Mouse (Mus musculus) midbrain, embryonic 13.5 days (tissue): ENCODE measurements around the gene Fam110a. TPM values are rescaled to one million over a fixed set of nuclear protein-coding genes. Genes with fewer than 3 reads are reported as not detected.
A peak's percentile ranks its signal among the peaks of the same experiment; 100 is the strongest.

Experiments used
- ATAC-seq: fragments of 200-750 bp; cut with Nextera tagmentation; 2 replicates; pipeline ENCODE4 v1.8.0; 2017; ENCODE audit warnings: mild to moderate bottlenecking, moderate TSS enrichment, moderate library complexity
- H3K27ac ChIP-seq: fragments of 300-500 bp; sonication (generic); 2 replicates; pipeline ENCODE4 v1.5.1; 2015; ENCODE audit warnings: inconsistent platforms, mild to moderate bottlenecking, moderate library complexity
- H3K27me3 ChIP-seq: fragments of 300-500 bp; sonication (generic); 2 replicates; pipeline ENCODE4 v1.6.1; 2015; ENCODE audit warnings: mild to moderate bottlenecking, inconsistent platforms
- H3K36me3 ChIP-seq: fragments of 300-500 bp; sonication (generic); 2 replicates; pipeline ENCODE4 v1.6.1; 2015; ENCODE audit warnings: mild to moderate bottlenecking, inconsistent platforms
- H3K4me1 ChIP-seq: fragments of 300-500 bp; sonication (generic); replicated peaks from 2 replicates; pipeline ENCODE4 v1.6.1; 2015; ENCODE audit warnings: inconsistent platforms
- H3K4me2 ChIP-seq: fragments of 300-500 bp; sonication (generic); replicated peaks from 2 replicates; pipeline ENCODE4 v1.6.1; 2015; ENCODE audit warnings: moderate library complexity, mild to moderate bottlenecking, inconsistent platforms
- H3K4me3 ChIP-seq: fragments of 300-500 bp; sonication (generic); replicated peaks from 2 replicates; pipeline ENCODE4 v1.5.1; 2015; ENCODE audit warnings: mild to moderate bottlenecking, inconsistent platforms
- H3K9ac ChIP-seq: fragments of 300-500 bp; sonication (generic); replicated peaks from 2 replicates; pipeline ENCODE4 v1.6.1; 2015; ENCODE audit warnings: mild to moderate bottlenecking, inconsistent platforms
- H3K9me3 ChIP-seq: fragments of 300-500 bp; sonication (generic); 2 replicates; pipeline ENCODE4 v1.6.1; 2016; ENCODE audit warnings: mild to moderate bottlenecking, inconsistent platforms
- WGBS: fragments of 180-500 bp; shearing (Covaris S2); methylation state at CpG from one replicate; pipeline ENCODE4 v1.1.7; 2015; 5-methylcytosine and 5-hydroxymethylcytosine counted together
- polyA plus RNA-seq: library from polyadenylated mRNA; unstranded; fragments of >200 nt; fragmentation: Nextera tagmentation; extraction: Ambion mirVana; gene quantifications from 2 replicates; pipeline ENCODE4 v1.2.1, GENCODE M21; 2015

The Fam110a gene
- 97.0 and 97.3 TPM in 2 replicates for polyA plus RNA-seq

DNA sequence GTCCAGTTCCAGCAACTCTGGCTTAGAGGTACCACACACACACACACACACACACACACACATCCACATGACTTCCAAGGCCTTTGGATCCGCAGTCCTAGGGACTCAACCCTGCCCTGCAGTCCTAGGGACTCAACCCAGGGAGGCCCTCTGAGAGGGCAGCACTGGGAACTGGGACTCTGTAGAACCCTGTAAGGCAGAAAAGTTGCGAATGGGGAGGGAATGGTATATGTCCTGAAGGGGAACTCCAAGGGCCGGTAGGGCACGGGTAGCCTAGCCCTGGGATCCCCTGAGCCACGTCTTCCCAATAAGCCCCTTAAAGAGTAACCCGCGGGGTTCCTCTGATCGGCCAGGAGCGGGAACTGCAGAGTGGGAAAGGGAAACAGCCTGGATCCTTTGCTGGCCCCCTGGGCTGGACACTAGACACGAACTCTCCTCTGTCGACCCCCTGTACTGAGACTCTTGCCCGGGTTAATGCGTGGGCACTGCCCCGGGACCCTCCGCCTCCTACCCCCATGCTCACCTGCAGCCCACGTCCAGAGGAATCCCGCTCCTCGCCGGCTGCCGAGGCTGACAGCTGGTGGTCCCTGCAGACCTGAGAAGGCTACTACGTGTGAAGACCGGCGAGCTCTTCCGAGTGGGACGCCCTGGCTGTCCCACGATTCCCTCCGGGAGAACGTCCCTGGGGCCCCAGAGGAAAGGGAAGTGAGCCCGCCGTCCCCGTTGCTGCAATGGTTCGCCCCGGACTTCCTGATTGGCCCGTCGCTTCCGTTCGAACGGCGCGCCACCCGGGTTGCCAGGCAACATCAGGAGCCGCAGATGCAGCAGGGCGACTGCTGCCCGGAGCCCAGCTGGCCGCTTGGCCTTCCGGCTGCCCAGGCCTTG lies at the start of gene Fam110a:
Gene Fam110a, minus strand, starts transcription at position 750 of the 885 bp plus-strand sequence.
- peak within 1 kb of the TSS; percentile 68 for H3K27ac ChIP-seq
- no peaks in the 10 kb centered on the region for H3K9me3 ChIP-seq
- H3K27me3 ChIP-seq = no peaks in the 10 kb centered on the region
- H3K9ac ChIP-seq = peak within 1 kb of the TSS; percentile 87
- WGBS = under 1% methylated on average over 46 of the region's 46 CpGs
- ATAC-seq = peak; percentile 92
- H3K36me3 ChIP-seq = no peaks in the 10 kb centered on the region
- peak within 1 kb of the TSS; percentile 79 for H3K4me2 ChIP-seq
- peaks cover 51% of the 10 kb centered on the region for H3K4me1 ChIP-seq
- H3K4me3 ChIP-seq = peak within 1 kb of the TSS; percentile 77

DNA sequence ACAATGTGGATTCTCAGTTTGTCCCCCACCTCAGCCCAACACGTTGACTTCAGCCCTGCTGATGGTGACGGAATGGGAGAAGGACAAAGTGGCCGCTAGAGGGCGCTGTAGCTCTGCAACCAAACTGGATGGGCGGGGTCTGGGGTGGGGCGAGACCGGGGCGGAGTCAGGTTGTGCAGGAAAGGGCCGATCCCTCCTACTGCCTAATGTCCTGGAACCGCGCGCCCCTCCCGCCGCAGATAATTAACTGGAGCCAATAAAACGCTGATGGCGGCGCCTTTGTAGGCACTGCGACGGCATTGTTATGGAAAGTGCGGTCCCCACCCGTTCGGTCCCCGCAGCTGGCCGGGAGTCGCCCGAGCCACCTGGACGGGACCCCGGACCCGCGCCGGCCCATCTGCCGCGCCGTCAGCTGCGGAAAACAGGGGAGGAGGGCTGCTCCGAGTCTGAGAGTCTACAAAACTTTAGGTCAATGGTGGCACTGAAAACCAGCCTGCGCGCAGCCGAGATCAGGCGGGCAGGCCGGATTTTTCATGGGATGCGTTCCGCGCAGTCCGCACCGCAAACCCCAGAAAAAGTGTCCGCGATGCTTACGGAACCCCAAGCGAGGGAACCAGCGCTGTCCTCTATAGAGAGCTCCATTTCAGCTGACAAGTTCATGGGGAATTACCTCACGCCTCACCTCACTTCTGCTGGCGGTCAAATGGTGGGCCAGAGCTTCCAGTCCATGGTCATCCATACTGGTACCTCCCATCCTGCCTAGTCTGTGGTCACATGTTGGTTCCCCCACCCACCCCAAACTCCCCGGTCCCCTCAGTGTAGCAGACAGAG lies 49.4 kb upstream of the Fam110a start:
- H3K36me3 ChIP-seq = no peaks in the 10 kb centered on the region
- peak overlapping the region; percentile 84 for H3K4me2 ChIP-seq
- H3K9me3 ChIP-seq = no peaks in the 10 kb centered on the region
- peak; percentile 91 for ATAC-seq
- H3K27ac ChIP-seq = peak overlapping the region; percentile 86
- peaks cover 48% of the 10 kb centered on the region for H3K27me3 ChIP-seq
- H3K4me1 ChIP-seq = peaks cover 22% of the 10 kb centered on the region
- under 1% methylated on average over 54 of the region's 54 CpGs for WGBS
- peak overlapping the region; percentile 61 for H3K4me3 ChIP-seq
- peak overlapping the region; percentile 69 for H3K9ac ChIP-seq

DNA sequence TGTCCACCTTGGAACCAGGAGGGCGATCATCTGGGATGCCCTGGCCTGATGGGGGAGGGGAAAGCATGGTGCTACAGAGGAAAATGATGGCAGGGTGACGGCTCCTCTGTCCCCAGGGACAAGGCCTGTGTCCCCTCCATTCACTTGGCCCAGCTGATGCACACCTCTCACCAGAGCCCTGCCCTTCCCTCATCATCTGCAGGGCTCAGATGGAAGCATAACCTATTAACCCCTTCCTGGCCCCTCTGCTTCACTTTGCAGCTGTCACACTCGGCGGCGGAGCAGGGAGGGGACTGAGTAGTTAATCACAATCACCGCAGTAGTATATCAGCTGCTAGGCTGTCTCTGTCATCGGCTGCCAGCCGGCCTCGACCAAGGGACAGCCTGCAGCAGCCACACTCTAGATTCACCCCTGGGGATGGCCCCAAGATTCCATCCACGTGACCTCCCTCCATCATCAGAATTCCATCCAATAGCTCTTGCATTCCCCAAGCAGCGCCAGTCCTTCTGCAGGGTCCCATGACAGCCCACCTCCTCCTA lies 44.9 kb upstream of the Fam110a start:
- Histone ChIP-seq H3K4me3 (no peak overlapping the region), H3K9ac (no peak overlapping the region), H3K27ac (no peak overlapping the region), H3K36me3 (no peaks in the 10 kb centered on the region), H3K4me1 (peaks cover 19% of the 10 kb centered on the region), H3K4me2 (no peak overlapping the region; the same call in 1 of the 2 replicates), H3K9me3 (peaks cover 6% of the 10 kb centered on the region; the same call in 1 of the 2 replicates), H3K27me3 (peaks cover 18% of the 10 kb centered on the region)
- ATAC-seq = 0 out of 2 replicates have a peak, but pooled peaks have one; percentile 22
- WGBS = 30% methylated on average over 11 of the region's 11 CpGs

DNA sequence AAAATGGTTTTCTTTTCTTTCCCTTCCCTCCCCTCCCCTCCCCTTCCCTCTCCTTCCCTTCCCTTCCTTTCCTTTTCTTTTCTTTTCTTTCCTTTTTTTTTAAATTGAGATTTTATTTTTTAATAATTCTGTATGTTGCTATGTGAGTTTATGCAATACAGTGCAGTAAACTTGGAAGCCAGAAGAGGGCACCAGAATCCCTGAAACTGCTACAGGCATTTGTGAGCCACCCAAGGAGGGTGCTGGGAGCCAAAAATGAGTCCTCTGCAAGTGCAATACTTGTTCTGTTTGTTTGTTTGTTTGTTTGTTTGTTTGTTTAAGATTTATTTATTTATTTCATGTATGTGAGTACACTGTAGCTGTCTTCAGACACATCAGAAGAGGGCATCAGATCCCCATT lies 42.0 kb upstream of the Fam110a start:
- H3K4me3 ChIP-seq = no peak overlapping the region
- H3K27me3 ChIP-seq = no peaks in the 10 kb centered on the region
- ATAC-seq = no peak
- peaks cover 6% of the 10 kb centered on the region; the same call in 1 of the 2 replicates for H3K9me3 ChIP-seq
- no peak overlapping the region for H3K27ac ChIP-seq
- no peaks in the 10 kb centered on the region for H3K36me3 ChIP-seq
- peaks cover 12% of the 10 kb centered on the region for H3K4me1 ChIP-seq
- no peak overlapping the region for H3K4me2 ChIP-seq
- H3K9ac ChIP-seq = no peak overlapping the region

DNA sequence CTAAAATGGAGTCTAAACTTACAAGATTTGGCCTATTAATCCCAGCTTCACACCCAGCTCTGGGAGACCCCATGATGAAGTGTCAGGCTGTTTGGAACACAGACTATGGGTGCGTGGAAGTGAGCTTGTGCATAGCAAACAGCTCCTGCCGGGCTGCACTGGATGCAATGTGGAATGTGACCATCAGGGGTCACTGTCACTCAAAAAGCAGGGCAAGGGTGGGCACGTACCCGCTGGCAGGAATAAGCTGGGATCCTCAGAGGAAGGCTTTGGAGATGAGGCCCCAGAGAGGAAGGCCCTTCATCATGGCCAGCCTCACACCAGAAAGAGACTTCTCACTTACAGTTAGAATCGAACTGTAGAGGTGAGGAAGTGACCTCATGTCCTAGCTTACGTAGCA lies 40.2 kb upstream of the Fam110a start:
- H3K9ac ChIP-seq = no peak overlapping the region
- no peak overlapping the region for H3K4me2 ChIP-seq
- H3K4me1 ChIP-seq = peaks cover 18% of the 10 kb centered on the region
- peaks cover 6% of the 10 kb centered on the region; the same call in 1 of the 2 replicates for H3K9me3 ChIP-seq
- no peak overlapping the region for H3K4me3 ChIP-seq
- ATAC-seq = peak; percentile 67
- H3K27ac ChIP-seq = no peak overlapping the region
- 21% methylated on average over 6 of the region's 6 CpGs for WGBS
- H3K27me3 ChIP-seq = no peaks in the 10 kb centered on the region
- no peaks in the 10 kb centered on the region for H3K36me3 ChIP-seq

DNA sequence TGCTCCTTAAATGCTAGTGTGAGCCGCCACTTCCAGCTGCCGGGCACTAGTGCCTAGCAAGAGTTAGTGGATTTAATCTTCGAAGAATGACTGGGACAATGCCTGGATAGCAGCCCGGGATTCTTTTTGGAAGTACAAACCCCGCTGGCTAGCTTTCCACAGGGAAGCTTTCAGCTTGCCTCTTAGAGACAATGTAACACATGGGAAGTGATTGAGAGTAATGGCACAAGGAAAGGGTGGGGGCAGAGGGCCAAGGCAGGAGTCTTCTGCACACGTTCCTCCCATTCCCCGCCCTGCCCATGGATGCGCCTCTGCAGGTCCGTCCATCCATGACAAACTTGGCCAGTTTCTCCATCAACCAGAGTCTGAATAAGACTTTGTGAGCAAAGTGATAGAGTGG lies 36.6 kb upstream of the Fam110a start:
- Histone ChIP-seq H3K4me1 (peaks cover 9% of the 10 kb centered on the region; the same call in 1 of the 2 replicates), H3K27ac (no peak overlapping the region), H3K9me3 (no peaks in the 10 kb centered on the region), H3K4me2 (no peak overlapping the region), H3K27me3 (no peaks in the 10 kb centered on the region), H3K9ac (no peak overlapping the region), H3K4me3 (no peak overlapping the region), H3K36me3 (no peaks in the 10 kb centered on the region)
- 45% methylated on average over 9 of the region's 9 CpGs for WGBS
- no peak for ATAC-seq

DNA sequence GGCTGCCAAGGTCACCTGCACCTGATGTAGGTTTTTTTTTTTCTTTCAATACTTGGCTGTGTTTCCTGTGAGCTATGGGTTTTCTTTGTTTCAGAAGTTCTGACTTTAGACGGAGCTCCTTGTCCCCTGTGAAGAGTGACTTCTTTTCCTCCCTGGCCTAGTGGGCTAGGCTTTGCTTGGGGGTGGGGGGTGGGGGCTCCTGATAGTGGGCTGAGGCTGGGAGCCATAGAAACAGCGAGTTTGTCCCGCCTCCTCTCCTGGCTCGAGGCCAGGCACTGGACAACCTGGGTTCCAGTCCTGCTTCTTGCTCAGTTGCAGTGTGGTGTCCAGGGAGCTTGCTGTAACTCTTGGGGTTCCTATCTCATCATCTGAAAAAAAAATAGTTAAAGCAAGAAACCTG lies 36.0 kb upstream of the Fam110a start:
- WGBS = 42% methylated on average over 4 of the region's 4 CpGs
- H3K9me3 ChIP-seq = no peaks in the 10 kb centered on the region
- H3K9ac ChIP-seq = no peak overlapping the region
- no peaks in the 10 kb centered on the region for H3K36me3 ChIP-seq
- H3K27me3 ChIP-seq = no peaks in the 10 kb centered on the region
- H3K4me1 ChIP-seq = peaks cover 9% of the 10 kb centered on the region; the same call in 1 of the 2 replicates
- no peak overlapping the region for H3K4me2 ChIP-seq
- ATAC-seq = no peak
- no peak overlapping the region for H3K4me3 ChIP-seq
- no peak overlapping the region for H3K27ac ChIP-seq

DNA sequence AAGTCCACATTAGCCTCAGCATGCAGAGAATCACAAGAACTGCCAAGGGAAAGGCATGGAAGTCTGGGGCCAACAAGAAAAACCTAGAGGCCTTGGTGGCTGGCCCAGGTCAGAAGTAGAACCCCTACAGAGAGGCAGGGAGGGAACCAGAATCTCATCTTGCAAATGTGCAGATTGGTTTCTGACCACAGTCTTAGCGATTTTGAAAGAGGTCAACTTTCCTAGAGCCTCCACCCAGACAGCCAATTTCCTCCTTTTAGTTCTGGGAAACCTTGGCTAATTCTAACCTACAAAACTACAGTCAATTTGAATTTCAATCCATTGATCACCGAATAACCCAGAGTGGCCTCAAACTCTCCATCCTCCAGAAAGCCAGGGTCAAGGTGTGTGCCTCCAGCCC lies 32.7 kb upstream of the Fam110a start:
- Histone ChIP-seq H3K9me3 (no peaks in the 10 kb centered on the region), H3K4me2 (no peak overlapping the region), H3K27me3 (no peaks in the 10 kb centered on the region), H3K4me3 (no peak overlapping the region), H3K36me3 (no peaks in the 10 kb centered on the region), H3K4me1 (peaks cover 10% of the 10 kb centered on the region), H3K27ac (no peak overlapping the region), H3K9ac (no peak overlapping the region)
- 81% methylated on average over 2 of the region's 2 CpGs for WGBS
- ATAC-seq = no peak

DNA sequence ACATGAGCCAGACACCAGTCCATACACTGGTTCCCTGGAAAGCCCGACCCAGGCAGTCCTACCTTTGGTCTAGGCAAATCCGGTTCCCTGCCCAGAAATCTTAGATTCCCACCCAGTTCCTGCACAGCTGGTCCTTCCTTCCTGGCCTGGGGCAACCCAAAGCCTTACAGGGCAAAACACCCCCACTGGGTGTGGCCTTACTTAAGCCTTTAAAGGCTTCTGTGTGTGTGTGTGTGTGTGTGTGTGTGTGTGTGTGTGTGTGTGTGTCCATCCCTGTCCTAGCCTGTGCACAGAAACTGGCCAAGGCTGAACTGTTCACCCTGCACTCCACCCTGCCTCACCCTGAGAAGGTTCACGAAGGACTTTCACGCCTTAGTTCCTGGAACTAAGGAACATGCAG lies 32.2 kb upstream of the Fam110a start:
- Histone ChIP-seq H3K27ac (no peak overlapping the region), H3K4me2 (no peak overlapping the region), H3K4me3 (no peak overlapping the region), H3K27me3 (no peaks in the 10 kb centered on the region), H3K9ac (no peak overlapping the region), H3K4me1 (peaks cover 13% of the 10 kb centered on the region), H3K9me3 (no peaks in the 10 kb centered on the region), H3K36me3 (no peaks in the 10 kb centered on the region)
- WGBS = 88% methylated on average over 4 of the region's 4 CpGs
- 0 out of 2 replicates have a peak, but pooled peaks have one; percentile 35 for ATAC-seq

DNA sequence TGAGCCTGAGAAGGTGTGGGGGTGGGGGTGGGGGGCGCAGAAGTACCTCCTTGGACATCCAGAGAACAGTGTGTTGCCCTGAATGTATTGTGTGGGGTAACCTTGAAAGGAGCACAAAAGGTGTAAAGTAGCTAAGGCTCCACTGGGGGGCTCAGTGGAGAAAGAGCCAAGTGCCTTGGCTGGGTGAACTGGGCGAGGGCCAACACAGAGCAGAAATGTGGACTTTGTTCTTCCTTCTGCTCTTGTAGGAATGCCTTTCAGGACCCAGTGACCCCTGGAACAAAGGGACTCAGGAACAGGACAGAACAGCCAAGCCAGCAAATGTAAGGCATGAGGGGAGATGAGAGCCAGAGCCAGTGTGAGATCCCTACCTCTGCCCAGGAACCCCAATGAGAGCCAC lies 31.7 kb upstream of the Fam110a start:
- H3K27me3 ChIP-seq = no peaks in the 10 kb centered on the region
- ATAC-seq = 0 out of 2 replicates have a peak, but pooled peaks have one; percentile 14
- no peak overlapping the region for H3K9ac ChIP-seq
- no peak overlapping the region for H3K27ac ChIP-seq
- no peak overlapping the region for H3K4me3 ChIP-seq
- H3K36me3 ChIP-seq = no peaks in the 10 kb centered on the region
- peaks cover 12% of the 10 kb centered on the region for H3K4me1 ChIP-seq
- no peaks in the 10 kb centered on the region for H3K9me3 ChIP-seq
- WGBS = 25% methylated on average over 2 of the region's 2 CpGs
- H3K4me2 ChIP-seq = no peak overlapping the region

DNA sequence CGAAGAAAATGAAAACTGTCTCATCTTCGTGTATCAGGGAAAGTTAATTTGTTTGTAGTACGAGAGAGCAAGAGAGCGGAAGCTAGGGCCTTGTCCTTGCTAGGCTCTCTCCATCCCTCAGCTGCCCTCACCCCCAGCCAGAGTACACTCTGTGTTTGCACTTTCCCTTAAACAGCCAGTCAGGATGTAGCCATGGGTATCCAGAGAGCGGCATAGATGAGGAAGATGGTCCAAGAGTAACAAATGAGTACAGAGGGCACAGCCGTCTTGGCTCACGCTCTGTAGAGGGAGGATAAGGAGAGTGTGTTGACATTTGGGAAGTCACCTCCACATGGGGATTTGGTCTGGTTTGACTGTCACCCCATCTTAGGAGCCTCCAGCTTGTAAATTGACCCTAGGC lies 30.6 kb upstream of the Fam110a start:
- H3K9me3 ChIP-seq = no peaks in the 10 kb centered on the region
- H3K9ac ChIP-seq = no peak overlapping the region
- H3K4me2 ChIP-seq = no peak overlapping the region
- no peak overlapping the region for H3K4me3 ChIP-seq
- H3K27me3 ChIP-seq = no peaks in the 10 kb centered on the region
- H3K4me1 ChIP-seq = peaks cover 4% of the 10 kb centered on the region; the same call in 1 of the 2 replicates
- no peak for ATAC-seq
- 89% methylated on average over 7 of the region's 7 CpGs for WGBS
- no peaks in the 10 kb centered on the region for H3K36me3 ChIP-seq
- no peak overlapping the region for H3K27ac ChIP-seq
